Mouse (Mus musculus): ENCODE results near the gene Bicra.

- TF ChIP-seq CTCF (IDR thresholded peaks at IDR 0.05) (no peak), EP300 (IDR thresholded peaks at IDR 0.05) (no peak)
Observed at GRCm38 (mm10) chr7:16019256-16020094, 28.2 kb downstream of the Bicra start.
